Mouse (Mus musculus) E14TG2a.4 (cell line): ENCODE measurements around the gene Dnajb8.

Experiments
- CTCF ChIP-seq: conservative IDR thresholded peaks from 2 replicates; pipeline ENCODE4 v1.5.1; 2014; ENCODE audit warnings: low read length
- NANOG ChIP-seq: IDR thresholded peaks from 2 replicates; pipeline ENCODE4 v1.6.1; 2014; ENCODE audit warnings: borderline replicate concordance, low read length, mixed read lengths
- POU5F1 ChIP-seq: IDR thresholded peaks from 2 replicates; pipeline ENCODE4 v1.6.1; 2014; ENCODE audit warnings: low read length, borderline replicate concordance

DNA sequence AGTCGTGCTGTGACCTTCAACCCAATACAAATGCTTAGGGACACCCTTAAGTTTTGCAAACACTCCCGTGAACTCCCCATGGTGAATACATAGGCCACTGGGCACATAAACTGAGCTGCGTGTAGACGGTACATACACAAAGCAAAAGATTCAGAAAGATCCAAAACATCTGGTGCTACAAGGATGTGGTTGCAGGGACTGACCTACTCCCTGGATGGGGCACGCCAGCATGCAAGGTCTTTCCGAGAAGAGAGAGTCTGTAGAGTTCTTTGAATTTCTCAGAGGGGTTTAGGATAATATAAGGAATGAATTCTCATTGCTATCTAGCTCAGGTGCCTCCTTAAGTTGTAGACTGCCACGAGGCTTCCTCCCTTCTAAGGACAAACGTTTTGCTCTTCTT lies 29.3 kb upstream of the Dnajb8 start:
- TF ChIP-seq CTCF (no peak), NANOG (no peak), POU5F1 (no peak)
